In genomic region chr11:18876886-18877625, GRCm38 (mm10) we compare ENCODE assay signal across 8 mouse cellular contexts.
DNase-seq lines count a peak whose midpoint lies in the region; ATAC-seq lines count a peak whose summit lies in the region.

No protein-coding gene starts in this region.

- H3K4me3 ChIP-seq in embryonic facial prominence, embryonic 14.5 days (ENCODE audit: low read depth, low read length) = peak overlapping the region; percentile 42
- H3K4me3 ChIP-seq in hindbrain, embryonic 16.5 days (ENCODE audit: low read length) = peak overlapping the region; percentile 38
- peak overlapping the region; percentile 56 for H3K4me3 ChIP-seq in liver, embryonic 13.5 days (replicated peaks)
- H3K4me3 ChIP-seq in neural tube, embryonic 14.5 days (ENCODE audit: low read depth, low read length) = peak overlapping the region; percentile 34

- H3K36me3 ChIP-seq in embryonic facial prominence, embryonic 14.5 days (ENCODE audit: control insufficient read depth, insufficient read depth, low read length) = no peaks in the 10 kb centered on the region
- H3K36me3 ChIP-seq in hindbrain, embryonic 16.5 days (ENCODE audit: control insufficient read depth, insufficient read depth, low read length) = no peaks in the 10 kb centered on the region
- H3K36me3 ChIP-seq in liver, embryonic 13.5 days = peaks cover 3% of the 10 kb centered on the region; the same call in 1 of the 2 replicates
- H3K36me3 ChIP-seq in neural tube, embryonic 14.5 days (ENCODE audit: control insufficient read depth, insufficient read depth, low read length) = no peaks in the 10 kb centered on the region

- peaks cover 6% of the 10 kb centered on the region; the same call in 1 of the 2 replicates for H3K4me1 ChIP-seq in embryonic facial prominence, embryonic 14.5 days (ENCODE audit: control insufficient read depth, insufficient read depth, low read length)
- H3K4me1 ChIP-seq in hindbrain, embryonic 16.5 days (ENCODE audit: control insufficient read depth, insufficient read depth, low read depth, low read length) = peaks cover 19% of the 10 kb centered on the region
- peaks cover 24% of the 10 kb centered on the region for H3K4me1 ChIP-seq in liver, embryonic 13.5 days (replicated peaks)
- H3K4me1 ChIP-seq in neural tube, embryonic 14.5 days (ENCODE audit: control insufficient read depth, insufficient read depth, low read length) = peaks cover 50% of the 10 kb centered on the region

- peak; percentile 22 for ATAC-seq in embryonic facial prominence, embryonic 14.5 days (ENCODE audit: low read depth)
- ATAC-seq in hindbrain, embryonic 16.5 days = peak; percentile 38
- peak; percentile 42; the same call in 1 of the 2 replicates for ATAC-seq in liver, embryonic 13.5 days (ENCODE audit: low read depth)
- peak; percentile 36 for ATAC-seq in neural tube, embryonic 14.5 days (ENCODE audit: low read depth)
- no peak for ATAC-seq in granulocyte monocyte progenitor cell, adult 5-6 weeks (replicated peaks; ENCODE audit: poor library complexity, severe bottlenecking)

- under 1% methylated on average over 39 of the region's 40 CpGs for WGBS in embryonic facial prominence, embryonic 14.5 days
- WGBS in hindbrain, embryonic 16.5 days = 1% methylated on average over 40 of the region's 40 CpGs
- WGBS in liver, embryonic 13.5 days (ENCODE audit: insufficient replicate concordance) = under 1% methylated on average over 40 of the region's 40 CpGs
- under 1% methylated on average over 37 of the region's 40 CpGs for WGBS in neural tube, embryonic 14.5 days

- peak overlapping the region; percentile 69 for H3K27ac ChIP-seq in embryonic facial prominence, embryonic 14.5 days (replicated peaks; ENCODE audit: low read depth, low read length)
- H3K27ac ChIP-seq in hindbrain, embryonic 16.5 days (ENCODE audit: low read depth, low read length) = peak overlapping the region; percentile 91
- no peak overlapping the region for H3K27ac ChIP-seq in liver, embryonic 13.5 days
- H3K27ac ChIP-seq in neural tube, embryonic 14.5 days (ENCODE audit: low read depth, low read length) = peak overlapping the region; percentile 86

- DNase-seq in ovary, postnatal 10 days (ENCODE audit: low spot score) = peak; percentile 45
- no peak for DNase-seq in ovary, adult 18-20 months (ENCODE audit: low spot score)
- peak; percentile 55 for DNase-seq in adrenal gland, adult 8-10 months
- DNase-seq in embryonic facial prominence, embryonic 14.5 days (ENCODE audit: low spot score) = peak; percentile 39
- DNase-seq in liver, embryonic 13.5 days = no peak

- H3K4me2 ChIP-seq in embryonic facial prominence, embryonic 14.5 days (ENCODE audit: low read depth, low read length) = peak overlapping the region; percentile 82
- H3K4me2 ChIP-seq in hindbrain, embryonic 16.5 days (ENCODE audit: low read length) = peak overlapping the region; percentile 84
- peak overlapping the region; percentile 68 for H3K4me2 ChIP-seq in liver, embryonic 13.5 days
- peak overlapping the region; percentile 88 for H3K4me2 ChIP-seq in neural tube, embryonic 14.5 days (ENCODE audit: low read depth, low read length)

- H3K9ac ChIP-seq in embryonic facial prominence, embryonic 14.5 days (ENCODE audit: low read depth, low read length) = peak overlapping the region; percentile 64
- H3K9ac ChIP-seq in hindbrain, embryonic 16.5 days (ENCODE audit: low read depth, low read length) = peak overlapping the region; percentile 63
- H3K9ac ChIP-seq in liver, embryonic 13.5 days = peak overlapping the region; percentile 50
- peak overlapping the region; percentile 61 for H3K9ac ChIP-seq in neural tube, embryonic 14.5 days (replicated peaks; ENCODE audit: low read depth, low read length)

- peaks cover 31% of the 10 kb centered on the region for H3K27me3 ChIP-seq in embryonic facial prominence, embryonic 14.5 days (replicated peaks; ENCODE audit: control insufficient read depth, insufficient read depth, low read length)
- H3K27me3 ChIP-seq in hindbrain, embryonic 16.5 days (replicated peaks; ENCODE audit: control insufficient read depth, insufficient read depth, low read length) = no peaks in the 10 kb centered on the region
- peaks cover 60% of the 10 kb centered on the region for H3K27me3 ChIP-seq in liver, embryonic 13.5 days
- H3K27me3 ChIP-seq in neural tube, embryonic 14.5 days (ENCODE audit: control insufficient read depth, insufficient read depth, low read length) = no peaks in the 10 kb centered on the region

- no peaks in the 10 kb centered on the region for H3K9me3 ChIP-seq in embryonic facial prominence, embryonic 14.5 days (ENCODE audit: control insufficient read depth, low read length)
- H3K9me3 ChIP-seq in hindbrain, embryonic 16.5 days (ENCODE audit: control insufficient read depth, low read length) = no peaks in the 10 kb centered on the region
- no peaks in the 10 kb centered on the region for H3K9me3 ChIP-seq in liver, embryonic 13.5 days (replicated peaks)
- no peaks in the 10 kb centered on the region for H3K9me3 ChIP-seq in neural tube, embryonic 14.5 days (ENCODE audit: control insufficient read depth, low read length)

Comparison
In these comparisons a context has a peak if more than half of its experiments do, and no peak if none do; other contexts are left out.
1. DNase-seq: peak in ovary, postnatal 10 days (single experiment), adrenal gland, adult 8-10 months (single experiment) and embryonic facial prominence, embryonic 14.5 days (single experiment); none in ovary, adult 18-20 months (single experiment) and liver, embryonic 13.5 days (single experiment).
2. Peak in every context shown above with its lines, with median percentiles within 50 percentile points of each other: H3K4me2 ChIP-seq, H3K4me3 ChIP-seq and H3K9ac ChIP-seq.